Mouse (Mus musculus) heart, postnatal 36 days (tissue): ENCODE measurements at regions not wholly inside any gene's neighbourhood (a gene's known extent, or its start where the extent isn't known, plus 50 kb on each side); places are given as distances from the start of the nearest gene placed in this dataset.

ENCODE experiments used
- DNase-seq, 2 experiments: peaks; one replicate each; pipeline ENCODE4 v3.0.0; 2021 to 2022
- intact Hi-C: fragments of 180-260 bp; cut with DNase I; formaldehyde crosslinking; loops from one replicate; pipeline ENCODE4 v1.15.1; 2025

GRCm38 (mm10) chr6:93398551-93398950 lies 455.3 kb upstream of the Adamts9 start:
- DNase-seq = no peak
- intact Hi-C loops = no loop called here

- intact Hi-C loops = no loop called here
Observed at GRCm38 (mm10) chr6:93397074-93397473, 453.8 kb upstream of the Adamts9 start.

GRCm38 (mm10) chr6:93395952-93396351 lies 452.7 kb upstream of the Adamts9 start:
- intact Hi-C loops = no loop called here
- DNase-seq = no peak

More at GRCm38 (mm10) chr6:93397074-93397473, 453.8 kb upstream of the Adamts9 start:
- DNase-seq = no peak

DNA sequence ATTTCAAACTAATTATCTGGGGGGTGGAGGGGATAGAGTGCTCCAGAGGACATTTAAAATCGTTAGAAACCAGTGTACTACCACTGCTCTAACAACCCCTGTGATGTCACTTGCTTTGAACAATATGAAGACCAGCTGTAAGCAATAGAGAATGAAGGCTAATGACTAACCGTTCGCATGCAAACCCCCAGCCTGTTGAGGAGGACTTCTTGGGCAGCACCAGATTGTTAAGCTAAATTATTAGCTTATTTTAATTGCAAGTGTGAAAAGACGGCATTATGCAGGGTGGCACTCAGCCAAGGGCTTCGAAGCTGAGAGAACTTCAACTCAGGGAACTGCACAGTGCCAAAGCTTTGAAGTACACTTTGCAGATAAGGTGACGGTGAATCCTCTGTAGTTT lies 452.0 kb upstream of the Adamts9 start:
- intact Hi-C loops = no loop called here
- DNase-seq = peak; percentile 10 to 24

DNA sequence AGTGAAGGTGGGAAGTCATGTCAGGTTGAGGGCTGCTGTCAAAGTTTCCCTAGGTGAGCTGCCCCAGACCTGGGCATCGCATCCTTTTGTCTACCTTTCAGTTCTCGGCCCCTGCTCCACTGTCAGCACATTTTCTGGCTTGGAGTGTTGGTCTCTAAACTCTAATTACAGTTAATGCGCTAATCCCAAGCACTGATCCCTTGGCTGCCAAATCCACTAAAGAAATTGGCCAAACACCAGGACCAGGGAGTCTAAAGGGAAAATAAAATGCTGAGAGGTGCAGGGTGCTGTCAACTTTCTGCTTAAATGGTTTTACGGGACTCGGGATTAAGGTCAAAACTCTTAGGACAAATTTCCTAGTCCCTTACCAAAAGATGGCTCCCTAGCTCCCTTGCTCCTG lies 450.3 kb upstream of the Adamts9 start:
- intact Hi-C loops = no loop called here
- DNase-seq = no peak

DNA sequence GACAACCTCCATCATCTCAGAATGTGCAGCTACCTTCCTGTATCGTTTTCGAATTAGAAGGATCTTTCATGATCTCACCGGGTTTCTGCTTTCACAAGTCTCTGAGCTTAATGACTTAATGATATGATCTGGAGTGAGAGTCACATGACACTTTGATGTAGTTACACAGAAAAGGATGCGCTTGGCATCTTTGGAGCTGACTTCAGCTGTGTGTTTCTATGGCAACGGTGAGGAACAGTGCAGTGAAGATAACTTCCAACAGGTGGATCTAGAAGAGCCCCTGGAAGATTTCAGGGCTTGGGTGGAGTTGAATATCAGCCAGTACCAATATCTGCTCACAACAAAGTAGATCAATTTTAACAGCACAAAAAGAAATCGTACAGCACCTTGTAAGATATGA lies 449.1 kb upstream of the Adamts9 start:
- intact Hi-C loops = no loop called here
- DNase-seq = no peak

DNA sequence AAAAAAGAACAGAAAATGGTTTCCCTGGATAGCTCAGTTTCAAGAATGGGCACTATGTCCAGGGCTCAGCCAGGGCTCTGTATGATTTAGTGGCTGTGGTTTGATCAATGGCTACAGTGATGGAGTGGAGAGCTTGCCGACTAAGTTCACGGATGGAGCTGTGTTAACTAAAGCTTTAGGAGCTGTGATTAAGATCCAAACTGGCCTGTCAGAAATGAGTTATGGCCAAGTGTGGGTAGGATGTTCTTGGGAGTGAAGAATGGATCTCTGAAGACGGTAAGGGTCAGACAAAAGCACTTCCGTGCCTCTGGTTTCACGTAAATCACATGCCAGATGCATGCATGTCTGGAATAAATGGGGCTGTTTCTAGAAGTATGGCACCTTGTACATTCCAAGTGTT lies 447.9 kb upstream of the Adamts9 start:
- no peak for DNase-seq
- intact Hi-C loops = no loop called here

DNA sequence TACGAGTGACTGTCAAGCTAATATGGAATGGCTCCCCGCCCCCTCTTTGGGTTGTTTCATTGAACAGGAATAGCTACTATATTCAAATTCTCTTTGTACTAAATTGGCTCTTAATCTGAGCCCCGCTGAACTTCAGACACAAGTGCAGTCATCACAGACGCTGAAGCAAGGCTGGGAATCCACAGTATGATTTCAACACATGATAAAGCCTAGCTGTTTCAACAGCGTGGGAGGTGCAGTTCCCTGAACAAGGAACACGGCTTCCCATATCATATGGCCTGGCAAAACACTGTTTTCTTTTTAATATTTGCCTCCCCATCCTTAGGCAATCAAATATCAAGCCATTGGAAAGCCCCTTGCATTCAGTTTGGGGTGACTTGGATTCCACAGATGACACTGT lies 428.0 kb upstream of the Adamts9 start:
- DNase-seq = no peak
- intact Hi-C loops = no loop called here

DNA sequence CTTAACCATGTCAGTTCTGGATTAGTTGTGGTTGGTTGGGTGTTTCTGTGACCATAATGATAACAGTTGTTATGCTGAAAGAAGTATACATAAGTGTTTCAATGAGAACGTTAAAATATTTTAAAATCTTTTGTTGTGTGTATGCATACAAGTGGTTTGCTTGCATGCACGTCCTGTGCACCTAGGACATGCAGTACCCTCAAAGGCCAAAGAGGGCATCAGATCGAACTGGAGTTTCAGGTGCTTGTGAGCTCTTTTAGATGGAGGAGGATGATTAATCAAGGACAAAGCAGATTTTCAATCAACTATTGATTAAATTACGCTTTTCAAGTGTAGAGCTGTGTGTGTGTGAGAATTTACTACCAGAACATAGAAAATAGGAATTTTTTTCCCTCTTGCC lies 420.6 kb upstream of the Adamts9 start:
- DNase-seq = no peak
- intact Hi-C loops = no loop called here

DNA sequence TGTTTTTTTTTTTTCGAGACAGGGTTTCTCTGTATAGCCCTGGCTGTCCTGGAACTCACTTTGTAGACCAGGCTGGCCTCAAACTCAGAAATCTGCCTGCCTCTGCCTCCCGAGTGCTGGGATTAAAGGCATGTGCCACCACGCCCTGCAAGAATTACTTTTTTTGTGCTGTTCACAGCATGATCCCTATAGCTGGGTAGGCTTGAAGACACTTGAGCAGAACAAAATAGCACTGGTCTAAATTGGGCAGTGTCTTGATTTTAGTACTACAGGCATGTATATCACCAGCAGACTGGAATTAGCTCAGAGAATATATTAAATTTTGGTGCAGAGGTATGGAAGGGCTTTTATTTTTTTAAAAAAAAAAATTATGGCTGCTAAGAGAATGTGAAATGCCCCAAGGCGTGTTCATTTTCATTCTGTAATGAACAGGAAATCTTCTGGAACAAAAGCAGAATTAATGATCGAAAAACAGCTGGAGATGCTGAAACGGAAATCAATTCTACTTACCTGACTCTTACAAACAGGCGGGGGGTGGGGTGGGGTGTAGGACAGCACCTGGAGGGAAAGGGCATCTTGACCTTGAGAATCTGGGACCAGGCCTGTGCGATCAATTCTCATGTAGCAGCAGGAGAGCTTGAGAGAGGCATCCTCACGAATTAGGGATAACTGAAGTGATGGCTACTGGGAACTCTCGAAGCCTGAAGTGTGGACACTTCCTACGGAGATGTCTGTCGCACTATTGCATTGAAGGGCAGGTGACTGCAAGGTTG lies 410.2 kb upstream of the Adamts9 start:
- intact Hi-C loops = no loop called here
- no peak for DNase-seq

DNA sequence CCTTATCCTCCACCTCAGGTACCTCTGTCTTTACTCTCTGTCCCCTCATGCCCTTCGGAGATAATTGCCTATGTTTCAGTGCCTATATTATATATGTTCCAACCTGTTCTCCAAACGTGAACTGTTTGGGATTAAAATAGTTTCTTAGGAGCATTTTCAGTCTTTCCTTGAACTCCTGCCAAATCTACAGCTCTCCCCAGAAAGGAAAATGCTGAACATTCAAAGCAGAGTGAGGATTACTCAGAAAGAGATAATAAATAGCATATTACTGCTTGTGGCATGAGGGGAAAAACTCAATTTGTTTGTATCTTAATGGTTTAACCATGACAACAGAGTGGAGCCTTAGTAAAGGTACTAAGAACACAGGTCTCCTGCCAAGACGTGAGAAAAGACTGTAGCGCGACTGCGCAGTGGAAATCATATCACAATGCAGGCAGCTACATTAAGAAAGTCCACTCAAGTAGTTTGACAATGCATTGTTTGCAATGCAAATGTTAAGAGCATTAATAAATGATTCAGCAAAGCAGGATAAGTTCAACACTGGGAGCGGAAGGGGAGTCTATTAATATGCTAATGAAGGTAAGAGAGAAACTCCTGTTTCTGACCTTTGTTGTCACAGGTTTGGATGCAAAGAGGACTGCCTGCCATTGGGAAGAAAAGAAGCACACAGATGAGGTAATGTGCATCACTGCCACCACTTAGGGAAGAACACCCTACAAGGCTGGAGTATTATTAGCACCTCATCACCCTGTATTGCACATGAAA lies 406.8 kb upstream of the Adamts9 start:
- intact Hi-C loops = no loop called here
- DNase-seq = no peak

DNA sequence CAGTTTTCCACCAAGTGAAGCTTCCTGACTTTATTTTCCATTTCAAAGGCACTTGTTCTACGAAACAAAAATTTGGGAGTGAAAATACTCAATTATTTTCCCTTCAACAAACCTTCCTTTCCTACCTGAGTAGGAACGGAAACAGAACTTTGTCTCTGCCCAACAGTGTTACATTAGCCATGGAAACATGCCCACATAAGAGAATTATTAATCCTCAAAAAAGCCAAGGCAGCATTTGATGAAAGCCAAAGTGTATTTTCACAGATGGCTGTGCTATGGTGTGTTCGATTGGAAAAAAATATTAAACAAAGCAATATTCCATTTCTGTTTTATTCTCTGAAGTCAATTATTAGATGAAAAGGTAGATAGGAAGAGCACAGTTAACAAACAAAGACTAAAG lies 404.8 kb upstream of the Adamts9 start:
- DNase-seq = no peak
- intact Hi-C loops = no loop called here

GRCm38 (mm10) chr6:93328683-93329082 lies 385.4 kb upstream of the Adamts9 start:
- intact Hi-C loops = no loop called here
- no peak for DNase-seq

DNA sequence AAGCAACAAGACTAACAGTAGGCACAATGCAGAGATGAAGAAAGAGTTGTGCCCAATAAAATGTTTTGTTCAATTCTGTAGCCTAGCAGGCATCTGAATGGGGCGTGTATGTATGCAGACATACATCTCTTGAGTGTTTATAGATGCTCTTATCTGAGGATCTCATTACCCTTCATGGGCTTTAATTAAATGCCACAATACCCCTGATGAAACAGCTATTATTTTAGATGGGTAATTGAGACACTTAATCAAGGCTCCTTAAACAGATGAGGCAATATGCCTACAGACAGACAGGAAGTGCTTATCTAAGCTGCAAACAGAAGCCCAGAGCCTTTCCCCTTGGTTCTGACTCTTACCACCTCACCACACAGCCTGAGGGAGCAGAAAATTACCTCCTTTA lies 384.6 kb upstream of the Adamts9 start:
- no peak for DNase-seq
- intact Hi-C loops = no loop called here

DNA sequence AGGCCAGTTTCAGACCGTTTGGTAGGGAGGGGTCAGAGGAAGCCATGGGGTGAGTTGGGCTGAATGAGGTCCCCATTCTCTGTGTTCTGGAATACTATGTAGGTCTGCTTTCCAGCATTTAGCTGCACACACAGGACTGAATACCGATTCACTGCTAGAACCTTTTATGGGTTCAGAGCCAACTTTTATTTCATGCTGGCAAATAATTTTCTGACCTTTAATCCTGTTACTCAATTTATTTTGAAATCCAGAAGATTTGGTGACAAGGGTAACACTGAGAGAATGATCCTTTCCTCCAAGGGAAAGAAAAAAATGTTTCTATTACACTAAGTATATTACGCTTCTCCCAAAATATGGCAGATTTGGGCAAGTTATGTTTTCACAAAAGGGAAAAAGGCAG lies 380.6 kb upstream of the Adamts9 start:
- intact Hi-C loops = no loop called here

DNA sequence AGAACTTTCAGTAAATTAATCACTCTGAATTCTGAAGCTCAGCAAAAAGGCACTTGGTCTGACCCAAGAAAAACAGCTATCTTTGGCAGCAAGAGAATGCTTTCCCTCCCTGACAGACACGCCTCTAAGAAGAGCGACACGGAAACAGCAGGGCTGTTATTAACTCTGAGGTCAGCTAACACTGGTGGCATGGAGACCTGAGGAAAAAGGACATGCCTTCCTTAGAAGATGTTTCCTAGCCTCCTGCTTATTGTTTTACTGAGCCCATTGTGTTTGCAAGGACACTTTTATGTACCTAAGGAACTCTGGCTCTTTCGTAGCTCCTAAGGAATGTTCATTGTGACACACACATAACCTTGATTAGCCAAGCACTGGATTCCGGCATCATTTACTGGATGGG lies 371.3 kb upstream of the Adamts9 start:
- DNase-seq = peak; percentile 11 to 12
- intact Hi-C loops = loop anchor here (5.0 kb wide), 5 partner anchors 77 to 437 kb away; partner anchors contain the start of gene Adamts9

More for the DNA sequence above, 380.6 kb upstream of the Adamts9 start:
- no peak for DNase-seq

DNA sequence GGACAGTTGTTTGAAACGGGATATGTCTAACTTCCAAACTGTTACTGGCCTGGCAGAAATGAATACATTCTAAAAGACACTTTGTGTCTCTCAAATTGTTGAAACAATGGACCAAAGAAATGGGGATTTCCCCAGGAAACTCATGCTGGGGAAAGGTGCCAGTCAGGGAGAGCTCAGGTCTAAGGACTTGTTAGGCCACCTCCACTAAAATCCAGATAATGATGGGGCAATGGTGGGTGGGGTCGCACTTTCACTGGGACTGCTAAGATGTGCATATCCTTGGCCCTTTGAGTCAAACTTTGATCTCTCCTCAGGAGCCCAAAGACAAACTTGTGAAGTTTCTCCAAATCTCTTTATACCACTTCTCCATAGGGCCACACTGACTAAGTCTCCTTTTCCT lies 361.9 kb upstream of the Adamts9 start:
- intact Hi-C loops = no loop called here
- DNase-seq = no peak

GRCm38 (mm10) chr6:93297975-93298374 lies 354.7 kb upstream of the Adamts9 start:
- intact Hi-C loops = no loop called here
- no peak for DNase-seq

- DNase-seq = no peak
- intact Hi-C loops = no loop called here
Observed at GRCm38 (mm10) chr6:93291711-93292110, 348.4 kb upstream of the Adamts9 start.

DNA sequence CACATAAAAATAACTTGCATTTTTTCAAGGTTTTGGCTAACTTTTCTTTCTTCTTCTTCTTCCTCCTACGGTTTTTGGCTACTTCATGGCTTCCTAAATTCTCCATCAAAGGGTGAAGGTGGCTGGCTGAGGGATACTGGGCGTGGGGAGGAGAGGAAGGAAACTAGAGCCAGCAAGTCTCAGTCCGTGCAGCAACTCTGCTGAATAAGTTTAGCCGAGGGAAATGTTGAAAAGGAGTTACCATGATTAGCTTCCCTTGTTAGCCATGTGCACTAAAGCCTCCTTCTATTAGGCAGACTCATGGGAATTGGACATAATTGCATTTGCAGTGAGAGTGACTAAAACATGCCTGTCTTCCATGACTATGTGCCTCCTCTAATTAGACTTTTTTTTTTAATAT lies 345.1 kb upstream of the Adamts9 start:
- DNase-seq = no peak
- intact Hi-C loops = no loop called here

DNA sequence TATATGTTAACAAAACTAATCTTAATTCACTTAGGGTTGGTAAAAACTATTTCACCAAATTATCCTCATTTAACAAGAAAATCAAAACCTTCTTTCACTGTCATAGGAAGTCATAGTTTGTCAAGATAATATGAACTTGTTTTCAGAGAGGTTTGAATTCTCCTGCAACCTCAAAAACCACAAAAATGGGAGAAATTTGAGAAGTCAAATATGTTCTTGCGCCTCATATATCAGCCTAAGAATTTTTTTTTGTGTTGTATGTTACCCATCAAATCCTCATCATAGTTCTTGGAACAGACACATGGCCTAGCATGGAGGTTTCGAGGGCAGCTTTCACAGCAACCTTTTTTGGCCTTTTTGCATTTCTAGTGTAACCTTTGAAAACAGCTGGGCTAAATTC lies 342.5 kb upstream of the Adamts9 start:
- intact Hi-C loops = no loop called here
- DNase-seq = no peak

DNA sequence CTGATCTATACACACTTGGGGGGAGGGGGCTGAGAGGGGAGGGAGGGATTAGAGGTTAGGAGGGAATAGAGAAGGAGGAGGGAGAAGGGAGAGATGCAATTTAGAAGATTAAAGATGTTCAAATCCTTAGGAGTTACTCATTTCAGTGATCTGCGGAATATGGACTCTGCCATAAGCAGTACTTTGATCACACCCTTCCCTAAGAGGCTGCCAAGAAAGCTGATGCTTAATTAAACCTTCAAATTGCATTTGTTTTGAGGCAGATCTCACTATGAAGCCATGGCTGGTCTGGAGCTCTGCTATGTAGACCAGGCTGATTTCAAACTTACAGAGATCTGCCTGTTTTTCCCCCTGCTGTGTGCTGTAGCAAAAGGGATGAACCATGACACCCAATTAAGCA lies 338.2 kb upstream of the Adamts9 start:
- no peak for DNase-seq
- intact Hi-C loops = no loop called here
